Mouse (Mus musculus) layer of hippocampus, postnatal 10 days (tissue): ENCODE measurements around the gene Purb. TPM values are rescaled to one million over a fixed set of nuclear protein-coding genes. Genes with fewer than 3 reads are reported as not detected.
A peak's percentile ranks its signal among the peaks of the same experiment; 100 is the strongest.
"Not testable (repeated sequence)": the region's sequence is repeated elsewhere in the genome, so short reads cannot be mapped to it uniquely, and the experiment has no call there.

ENCODE experiments used
- DNase-seq, 2 experiments: peaks; one replicate each; pipeline ENCODE4 v3.0.0; 2021; ENCODE audit warnings: low spot score in 2 of 2
- microRNA-seq, 2 experiments: library from miRNA; unstranded; fragments of <30 nt; microRNA quantifications; one replicate each; pipeline ENCODE4 v1.2.0; 2021
- total RNA-seq, 2 experiments: library from RNA; stranded (reverse); gene quantifications; 2 replicates each; pipeline ENCODE4 v1.2.3; 2021

Purb gene
- total RNA-seq, 2 experiments from 2014 or later, result 249 to 250 TPM

GRCm38 (mm10) chr11:6445441-6445840, 30.3 kb downstream of the Purb start:
- no peak for DNase-seq

DNA sequence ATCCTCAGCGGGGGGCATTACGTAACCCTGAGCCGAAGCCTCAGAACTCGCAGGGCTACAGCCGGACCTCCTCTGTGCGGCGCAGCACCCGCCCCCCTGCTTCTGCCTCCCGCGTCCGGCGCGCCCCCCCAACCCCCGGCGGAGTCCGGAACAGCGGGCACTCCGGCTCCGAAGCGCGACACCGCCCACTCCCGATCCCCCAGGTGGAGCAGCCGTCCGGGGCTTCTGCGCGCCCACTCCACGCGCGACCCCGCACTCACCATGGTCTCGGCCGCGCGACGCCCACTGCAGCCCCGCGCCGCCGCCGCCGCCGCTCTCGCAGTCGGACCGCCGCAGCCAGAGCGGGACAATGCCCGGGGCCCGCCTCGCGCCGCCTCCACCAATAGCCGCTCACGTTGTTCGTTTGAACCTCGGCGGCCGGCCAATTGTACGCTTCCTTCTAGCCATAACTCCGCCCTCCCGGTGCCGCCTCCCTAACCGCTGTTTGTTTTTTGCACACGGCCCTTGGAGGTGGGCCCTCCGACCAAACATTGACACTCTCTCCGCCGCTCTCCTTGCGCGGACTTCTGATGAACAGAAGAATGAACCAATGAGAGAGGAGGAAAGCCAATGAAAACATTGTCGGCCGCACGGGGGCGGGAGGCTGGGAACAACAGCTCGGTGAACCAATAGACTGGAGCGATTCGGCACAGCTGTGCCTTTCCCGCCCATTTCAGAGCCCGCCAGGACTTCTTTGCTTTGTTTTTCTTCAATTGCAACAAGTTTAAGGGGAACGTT, 31.5 kb downstream of the Purb start, which contains the start of gene H2afv:
Gene H2afv (minus strand): TSS at position 367 of the 777 bp plus-strand sequence.
- DNase-seq, result peak; percentile 100

GRCm38 (mm10) chr11:6443727-6444076, 32.0 kb downstream of the Purb start:
- no peak for DNase-seq

DNA sequence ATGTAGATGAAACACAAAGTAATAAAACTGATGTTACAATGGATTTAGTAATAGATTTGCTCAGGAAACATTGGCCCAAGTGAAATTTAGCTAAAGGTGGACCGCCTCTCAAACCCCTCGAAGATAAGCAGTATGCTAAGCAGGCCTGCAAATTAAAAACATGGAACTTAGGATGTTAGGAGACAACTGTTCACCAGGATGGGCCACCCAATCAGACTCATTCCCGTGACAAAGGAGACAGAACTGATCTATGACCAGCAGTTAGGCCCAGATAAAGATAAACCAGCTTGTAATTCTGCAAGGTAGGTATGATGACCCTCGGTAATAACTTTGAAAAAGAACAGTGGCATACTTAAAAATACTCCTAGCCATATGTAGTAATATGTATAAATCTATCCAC, 32.6 kb downstream of the Purb start:
- DNase-seq, result no peak

DNA sequence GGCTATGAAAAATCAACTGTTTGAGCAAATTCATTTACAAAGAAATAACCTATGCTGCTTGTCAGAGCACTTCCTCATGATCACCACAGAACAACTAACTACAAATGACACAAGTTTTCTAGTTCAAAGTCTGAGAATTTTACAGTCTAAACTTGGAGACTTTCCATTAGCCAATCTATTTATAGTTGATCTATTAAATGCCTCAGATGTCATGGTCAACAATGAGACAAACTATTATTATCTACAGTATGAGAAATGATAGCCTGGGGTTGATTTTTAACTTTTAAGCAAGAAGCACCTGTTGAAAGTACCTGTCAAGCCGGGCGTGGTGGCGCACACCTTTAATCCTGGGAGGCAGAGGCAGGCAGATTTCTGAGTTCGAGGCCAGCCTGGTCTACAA, 33.2 kb downstream of the Purb start:
- DNase-seq, result no peak

DNA sequence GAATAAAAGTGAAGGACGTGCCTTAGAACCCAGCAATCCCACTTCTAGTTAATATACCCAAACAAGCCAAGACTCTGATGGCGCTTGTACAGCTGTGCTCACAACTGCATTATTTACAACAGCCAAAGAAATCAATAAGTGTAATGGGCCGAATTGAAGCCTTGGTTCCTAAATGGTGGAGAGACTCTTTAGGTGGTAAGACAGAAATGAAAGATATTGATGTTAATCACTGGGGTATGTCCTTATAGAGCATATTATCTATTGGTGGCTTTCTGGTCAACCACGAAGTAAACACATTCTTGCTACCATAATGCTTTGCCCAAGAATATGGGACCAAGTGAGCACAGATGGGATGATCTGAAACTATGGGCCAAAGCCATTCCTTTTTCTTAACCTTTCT, 35.5 kb downstream of the Purb start:
- DNase-seq, result no peak

GRCm38 (mm10) chr11:6437667-6438066, 38.0 kb downstream of the Purb start:
- DNase-seq, result no peak

- peak; percentile 36 to 58 for DNase-seq
These were observed 39.3 kb downstream of the Purb start for GRCm38 (mm10) chr11:6436442-6436841.

GRCm38 (mm10) chr11:6430186-6430585, 45.5 kb downstream of the Purb start:
- DNase-seq, result no peak

DNA sequence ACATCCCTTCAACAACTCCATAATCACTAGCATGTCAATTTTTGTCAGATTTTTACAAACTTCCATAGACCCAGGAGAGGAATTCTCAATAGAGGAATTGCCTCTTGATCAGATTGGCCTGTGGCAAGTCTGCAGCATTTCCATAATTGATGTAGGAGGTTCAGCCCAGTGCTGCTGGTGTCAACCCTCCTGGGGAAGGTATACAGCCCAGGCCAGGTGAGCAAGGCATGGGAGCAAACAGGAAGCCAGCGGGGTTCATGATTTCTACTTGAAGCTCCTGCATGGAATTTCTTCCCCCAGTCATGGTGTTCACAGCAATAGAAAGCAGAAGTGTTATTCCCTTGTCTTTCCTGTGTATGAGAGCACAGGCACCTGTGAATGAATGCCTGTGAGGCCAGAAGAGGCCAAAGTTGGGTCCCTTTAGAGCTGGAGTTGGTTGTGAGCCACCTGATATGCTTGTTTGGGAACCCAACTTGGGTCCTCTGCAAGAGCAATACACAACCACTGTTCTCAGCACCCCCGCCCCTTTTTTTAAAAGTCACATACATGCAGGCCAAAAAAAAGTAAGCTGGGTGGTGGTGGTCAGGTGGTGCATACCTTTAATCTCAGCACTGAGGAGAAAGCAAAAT, 54.9 kb downstream of the Purb start:
- no peak for DNase-seq

DNA sequence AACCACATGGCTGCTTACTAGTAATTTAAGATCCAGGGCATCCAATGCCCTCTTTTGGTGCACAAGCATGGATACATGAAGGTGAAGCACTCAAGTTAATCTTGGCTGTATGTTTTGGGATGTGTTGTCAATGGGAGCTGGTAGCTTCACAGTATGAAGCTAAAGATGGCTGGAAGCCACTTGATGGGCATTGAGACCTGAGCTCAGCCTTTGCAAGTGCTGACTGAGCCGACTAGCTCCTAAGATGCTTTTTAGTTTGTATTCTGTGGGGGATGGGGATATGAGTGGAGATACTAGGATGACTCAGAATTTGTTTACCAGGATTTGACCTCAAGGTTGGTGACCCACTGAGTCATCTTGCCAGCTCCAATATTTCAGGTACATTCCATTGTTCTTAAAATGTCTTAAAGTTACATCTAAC, 55.4 kb downstream of the Purb start:
- no peak for DNase-seq

GRCm38 (mm10) chr11:6419156-6419555, 56.6 kb downstream of the Purb start:
- DNase-seq, result not testable (repeated sequence)

DNA sequence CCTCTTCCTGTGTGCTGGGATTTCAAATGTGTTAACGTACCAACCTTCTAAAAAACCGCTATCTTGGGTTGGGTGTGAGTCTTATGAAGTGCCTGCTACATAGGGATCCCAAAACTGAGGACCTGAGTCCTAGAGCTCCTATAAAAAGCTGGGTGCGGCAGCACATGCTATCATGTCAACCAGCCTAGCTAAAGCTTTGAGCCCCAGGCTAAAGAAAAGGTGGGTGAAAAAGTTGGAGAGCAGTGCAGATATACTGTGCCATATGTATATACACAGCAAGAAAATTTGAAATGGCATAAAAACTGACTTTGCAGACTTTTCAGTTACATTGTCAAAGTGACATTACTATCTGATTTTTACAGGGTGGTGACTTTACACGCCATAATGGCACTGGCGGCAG, 57.0 kb downstream of the Purb start:
- DNase-seq, result no peak

Small RNA genes within 50 kb of the gene (microRNA-seq; reads per million reads assigned to microRNA genes)
- gene Gm22123, result 0.20 to 0.67 reads per million in 2 experiments

Other genes with a start within 250 kb of the Purb start
- gene Npc1l1, start 245.8 kb downstream of the Purb start, total RNA-seq, result under 1 TPM; 0.13 to 0.25 TPM
- gene Ddx56, start 208.1 kb downstream of the Purb start, total RNA-seq, result 10 to 100 TPM; 48.8 to 50.9 TPM
- 10 to 100 TPM; 67.6 to 73.7 TPM for gene Tmed4, start 201.0 kb downstream of the Purb start, total RNA-seq
- gene Ogdh, start 184.3 kb downstream of the Purb start, total RNA-seq, result 100 to 1,000 TPM; 218 to 231 TPM
- gene Zmiz2, start 86.8 kb downstream of the Purb start, total RNA-seq, result 100 to 1,000 TPM; 149 to 163 TPM
- 1,000 to 10,000 TPM; 2,229 to 2,426 TPM for gene Ppia, start 60.5 kb downstream of the Purb start, total RNA-seq
- gene H2afv, start 31.5 kb downstream of the Purb start, total RNA-seq, result 10 to 100 TPM; 48.5 to 53.6 TPM
- under 1 TPM; 0.25 to 0.49 TPM for gene Myo1g, start 45.0 kb upstream of the Purb start, total RNA-seq
- gene Ccm2, start 71.0 kb upstream of the Purb start, total RNA-seq, result 10 to 100 TPM; 52.4 to 57.9 TPM
- gene Nacad, start 130.1 kb upstream of the Purb start, total RNA-seq, result 10 to 100 TPM; 68.6 to 75.4 TPM
- gene Tbrg4, start 150.2 kb upstream of the Purb start, total RNA-seq, result 10 to 100 TPM; 52.8 to 53.3 TPM
- gene Wap, start 162.7 kb upstream of the Purb start, total RNA-seq, result not detected
- 1 to 10 TPM; 5.4 to 6.8 TPM for gene Ramp3, start 182.6 kb upstream of the Purb start, total RNA-seq